Mouse (Mus musculus): ENCODE measurements around the gene Ankrd34b.

- TF ChIP-seq ZNF384 (IDR thresholded peaks at IDR 0.05; ENCODE audit: low read depth, low read length): no peak
- no peak for TF ChIP-seq MAFK (IDR thresholded peaks at IDR 0.05; ENCODE audit: insufficient read depth, low read depth, low read length)
- TF ChIP-seq HCFC1 (IDR thresholded peaks at IDR 0.05; ENCODE audit: borderline replicate concordance, insufficient read depth, low read length): no peak
Observed at GRCm38 (mm10) chr13:92410486-92410885, 15.2 kb upstream of the Ankrd34b start.

Data from ES-E14 (cell line).